Mouse (Mus musculus) MEL (cell line): ENCODE data around the gene Gm28557. TPM values are rescaled to one million over a fixed set of nuclear protein-coding genes. Genes with fewer than 3 reads are reported as not detected.

ENCODE experiments used
- DNase-seq: peaks from one replicate; pipeline ENCODE4 v3.0.0; 2011; ENCODE audit warnings: low read depth, low spot score
- H3K27ac ChIP-seq: 2 replicates; pipeline ENCODE4 v1.5.1; 2012; ENCODE audit warnings: low read depth, mild to moderate bottlenecking, control low read depth, low read length, moderate library complexity; ENCODE audit not compliant: control insufficient read depth
- H3K27me3 ChIP-seq, 2 experiments: fragments of 150-350 bp in 1 of 2; sonication (generic) in 1 of 2; 2 replicates each; pipeline ENCODE4 v1.6.1; 2012; ENCODE audit warnings: low read length in 2 of 2, mild to moderate bottlenecking in 2 of 2, improper control_type of control experiment in 1 of 2, moderate library complexity in 1 of 2; ENCODE audit not compliant: insufficient read depth in 2 of 2, control insufficient read depth in 1 of 2
- H3K36me3 ChIP-seq, 2 experiments: 2 replicates each; pipeline ENCODE4 v1.6.1; 2012 to 2014; ENCODE audit warnings: low read length in 2 of 2, improper control_type of control experiment in 1 of 2, inconsistent platforms in 1 of 2, mild to moderate bottlenecking in 1 of 2; ENCODE audit not compliant: insufficient read depth in 2 of 2, control insufficient read depth in 1 of 2
- H3K4me1 ChIP-seq, 2 experiments: fragments of 150-350 bp in 1 of 2; sonication (generic) in 1 of 2; 2 replicates each; pipeline ENCODE4 v1.6.1; 2012; ENCODE audit warnings: low read length in 2 of 2, improper control_type of control experiment in 1 of 2, mild to moderate bottlenecking in 1 of 2; ENCODE audit not compliant: insufficient read depth in 2 of 2, control insufficient read depth in 1 of 2
- H3K4me3 ChIP-seq, 2 experiments: fragments of 150-350 bp in 1 of 2; sonication (generic) in 1 of 2; 2 replicates each; pipeline ENCODE4 v1.5.1; 2012; ENCODE audit warnings: low read depth in 2 of 2, low read length in 2 of 2, mild to moderate bottlenecking in 2 of 2, moderate library complexity in 2 of 2, control low read depth in 1 of 2, improper control_type of control experiment in 1 of 2; ENCODE audit not compliant: control insufficient read depth in 1 of 2, insufficient read depth in 1 of 2
- H3K79me2 ChIP-seq: 2 replicates; pipeline ENCODE4 v1.6.1; 2012; ENCODE audit warnings: mild to moderate bottlenecking, low read length, moderate library complexity; ENCODE audit not compliant: control insufficient read depth, poor library complexity, insufficient read depth
- H3K9ac ChIP-seq: 2 replicates; pipeline ENCODE4 v1.6.1; 2012; ENCODE audit warnings: low read depth, mild to moderate bottlenecking, control low read depth, low read length, moderate library complexity; ENCODE audit not compliant: control insufficient read depth, poor library complexity, severe bottlenecking
- H3K9me3 ChIP-seq: fragments of 150-350 bp; sonication (generic); replicated peaks from 2 replicates; pipeline ENCODE4 v1.6.1; 2012; ENCODE audit warnings: mild to moderate bottlenecking, low read length, improper control_type of control experiment, moderate library complexity; ENCODE audit not compliant: insufficient read depth
- CHD1 ChIP-seq: IDR thresholded peaks from 2 replicates; pipeline ENCODE4 v1.6.1; 2012; ENCODE audit warnings: low read depth, mild to moderate bottlenecking, inconsistent platforms, low read length, improper control_type of control experiment
- CHD2 ChIP-seq: IDR thresholded peaks from 2 replicates; pipeline ENCODE4 v1.6.1; 2011; ENCODE audit warnings: low read length, improper control_type of control experiment
- ELF1 ChIP-seq: IDR thresholded peaks from 2 replicates; pipeline ENCODE4 v1.6.1; 2014; ENCODE audit warnings: low read depth, mild to moderate bottlenecking, inconsistent platforms, low read length, improper control_type of control experiment, moderate library complexity
- EP300 ChIP-seq, 2 experiments: IDR thresholded peaks; 2 replicates each; pipeline ENCODE4 v1.6.1; 2011; ENCODE audit warnings: improper control_type of control experiment in 2 of 2, low read length in 2 of 2, low read depth in 1 of 2, mild to moderate bottlenecking in 1 of 2
- GABPA ChIP-seq: IDR thresholded peaks from 2 replicates; pipeline ENCODE4 v1.6.1; 2012; ENCODE audit warnings: low read depth, mild to moderate bottlenecking, inconsistent platforms, low read length, improper control_type of control experiment, moderate library complexity
- GATA1 ChIP-seq: IDR thresholded peaks from 2 replicates; pipeline ENCODE4 v1.6.1; 2011; ENCODE audit warnings: low read depth, low read length, improper control_type of control experiment
- KAT2A ChIP-seq: conservative IDR thresholded peaks from 2 replicates; pipeline ENCODE4 v1.6.1; 2012; ENCODE audit warnings: low read depth, low read length, improper control_type of control experiment, inconsistent platforms
- MAZ ChIP-seq: IDR thresholded peaks from 2 replicates; pipeline ENCODE4 v1.6.1; 2012; ENCODE audit warnings: low read depth, mild to moderate bottlenecking, inconsistent platforms, low read length, improper control_type of control experiment
- MYC ChIP-seq: IDR thresholded peaks from 2 replicates; pipeline ENCODE4 v1.6.1; 2011; ENCODE audit warnings: low read depth, mild to moderate bottlenecking, low read length, improper control_type of control experiment, moderate library complexity
- POLR2AphosphoS2 ChIP-seq: IDR thresholded peaks from 2 replicates; pipeline ENCODE4 v1.6.1; 2011; ENCODE audit warnings: low read length, improper control_type of control experiment
- POLR2AphosphoS5 ChIP-seq: IDR thresholded peaks from 2 replicates; pipeline ENCODE4 v1.6.1; 2012; ENCODE audit warnings: low read depth, borderline replicate concordance, mild to moderate bottlenecking, inconsistent platforms, low read length, moderate library complexity, mixed read lengths
- RAD21 ChIP-seq: IDR thresholded peaks from 2 replicates; pipeline ENCODE4 v1.6.1; 2011; ENCODE audit warnings: mild to moderate bottlenecking, low read depth, low read length, improper control_type of control experiment
- SIN3A ChIP-seq: IDR thresholded peaks from 2 replicates; pipeline ENCODE4 v1.6.1; 2012; ENCODE audit warnings: low read length, improper control_type of control experiment, inconsistent platforms
- SMC3 ChIP-seq: IDR thresholded peaks from 2 replicates; pipeline ENCODE4 v1.6.1; 2011; ENCODE audit warnings: low read depth, low read length, improper control_type of control experiment
- TAL1 ChIP-seq: IDR thresholded peaks from 2 replicates; pipeline ENCODE4 v1.6.1; 2012; ENCODE audit warnings: mild to moderate bottlenecking, inconsistent platforms, low read length, moderate library complexity, mixed read lengths
- TBP ChIP-seq: IDR thresholded peaks from 2 replicates; pipeline ENCODE4 v1.8.0; 2011; ENCODE audit warnings: low read depth, low read length, improper control_type of control experiment
- ZC3H11A ChIP-seq: IDR thresholded peaks from 2 replicates; pipeline ENCODE4 v1.6.1; 2012; ENCODE audit warnings: low read depth, mild to moderate bottlenecking, inconsistent platforms, low read length, improper control_type of control experiment
- ZKSCAN1 ChIP-seq: IDR thresholded peaks from 2 replicates; pipeline ENCODE4 v1.6.1; 2012; ENCODE audit warnings: low read depth, mild to moderate bottlenecking, inconsistent platforms, low read length, improper control_type of control experiment, moderate library complexity
- ZMIZ1 ChIP-seq: IDR thresholded peaks from 2 replicates; pipeline ENCODE4 v1.6.1; 2012; ENCODE audit warnings: low read depth, mild to moderate bottlenecking, inconsistent platforms, low read length, improper control_type of control experiment, moderate library complexity
- ZNF384 ChIP-seq: IDR thresholded peaks from 2 replicates; pipeline ENCODE4 v1.6.1; 2012; ENCODE audit warnings: low read depth, mild to moderate bottlenecking, inconsistent platforms, low read length, improper control_type of control experiment
- polyA plus RNA-seq, 2 experiments: library from polyadenylated mRNA; stranded (reverse) in 1 of 2; unstranded in 1 of 2; fragments of >175 nt in 1 of 2; fragments of >200 nt in 1 of 2; gene quantifications; 2 replicates each; pipeline versions ENCODE4 v1.2.1 to v1.2.4; 2012; ENCODE audit warnings: low replicate concordance in 2 of 2, low read depth in 1 of 2; ENCODE audit not compliant: insufficient read length in 2 of 2, insufficient read depth in 1 of 2, missing spikeins in 1 of 2
- total RNA-seq: library from RNA; depleted of rRNA; stranded (reverse); fragments of 300-350 nt; gene quantifications from 2 replicates; pipeline ENCODE4 v1.2.3, GENCODE M21; 2012

The Gm28557 gene
- total and polyA plus RNA-seq, 3 experiments: 2.1 to 2.9 TPM; not detected in 1

DNA sequence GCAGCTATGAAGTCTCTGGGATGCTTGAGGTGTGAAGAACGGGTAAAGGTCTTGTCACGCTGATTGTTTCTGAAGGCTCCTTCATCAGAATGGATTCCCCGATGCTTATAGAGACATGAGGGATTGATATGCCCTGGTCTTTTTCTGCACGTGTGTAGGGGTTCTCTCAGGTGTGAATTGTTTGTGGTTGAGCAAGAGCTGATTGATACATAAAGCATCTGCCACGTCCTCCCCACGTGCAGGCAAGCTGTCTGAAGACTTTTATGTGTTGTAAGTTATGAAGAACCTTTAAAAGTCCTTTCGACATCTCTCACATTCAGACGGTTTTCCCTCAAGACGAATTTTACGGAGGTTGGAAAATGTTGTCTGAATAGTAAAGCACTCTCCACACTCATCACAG lies 10.5 kb downstream of the Gm28557 start, which contains the start of gene Zfp708:
Gene Zfp708, minus strand, starts transcription at position 101 of the 400 bp plus-strand sequence.
- Histone ChIP-seq H3K36me3 (no peaks in the 10 kb centered on the region), H3K9me3 (no peaks in the 10 kb centered on the region), H3K4me1 (no peaks in the 10 kb centered on the region), H3K79me2 (no peaks in the 10 kb centered on the region), H3K9ac (no peak within 1 kb of the TSS), H3K27ac (no peak within 1 kb of the TSS), H3K4me3 (no peak within 1 kb of the TSS), H3K27me3 (no peaks in the 10 kb centered on the region)
- no peak for TF ChIP-seq MAZ
- TF ChIP-seq POLR2AphosphoS2: no peak
- no peak for TF ChIP-seq GABPA
- TF ChIP-seq ZNF384: no peak
- no peak for TF ChIP-seq EP300 (IDR thresholded peaks at IDR 0.05; ENCODE audit: low read depth in 1 of 2, low read length in 2 of 2)
- no peak for TF ChIP-seq ZKSCAN1
- TF ChIP-seq CHD2: no peak
- TF ChIP-seq TBP: no peak
- no peak for TF ChIP-seq TAL1
- TF ChIP-seq SMC3: no peak
- TF ChIP-seq ZMIZ1: no peak
- no peak for TF ChIP-seq CHD1
- no peak for TF ChIP-seq SIN3A
- DNase-seq: no peak

- Histone ChIP-seq H3K4me3 (no peak overlapping the region), H3K4me1 (no peaks in the 10 kb centered on the region), H3K27me3 (no peaks in the 10 kb centered on the region), H3K9me3 (no peaks in the 10 kb centered on the region), H3K27ac (no peak overlapping the region), H3K36me3 (no peaks in the 10 kb centered on the region), H3K79me2 (no peaks in the 10 kb centered on the region), H3K9ac (no peak overlapping the region)
- TF ChIP-seq POLR2AphosphoS5 (no peak), KAT2A (no peak), ZKSCAN1 (no peak), EP300 (IDR thresholded peaks at IDR 0.05; ENCODE audit: low read depth in 1 of 2, low read length in 2 of 2) (no peak), MYC (no peak), ZNF384 (no peak), TBP (no peak), SMC3 (no peak), ZC3H11A (no peak), ELF1 (no peak), GATA1 (no peak), RAD21 (no peak), MAZ (no peak)
- DNase-seq: no peak
These were observed 18.2 kb downstream of the Gm28557 start for GRCm38 (mm10) chr13:67090154-67090553.
